Mouse (Mus musculus): Measurements from ENCODE around the gene Msx3.
A peak's percentile ranks its signal among the peaks of the same experiment; 100 is the strongest.

Gene Msx3

DNA sequence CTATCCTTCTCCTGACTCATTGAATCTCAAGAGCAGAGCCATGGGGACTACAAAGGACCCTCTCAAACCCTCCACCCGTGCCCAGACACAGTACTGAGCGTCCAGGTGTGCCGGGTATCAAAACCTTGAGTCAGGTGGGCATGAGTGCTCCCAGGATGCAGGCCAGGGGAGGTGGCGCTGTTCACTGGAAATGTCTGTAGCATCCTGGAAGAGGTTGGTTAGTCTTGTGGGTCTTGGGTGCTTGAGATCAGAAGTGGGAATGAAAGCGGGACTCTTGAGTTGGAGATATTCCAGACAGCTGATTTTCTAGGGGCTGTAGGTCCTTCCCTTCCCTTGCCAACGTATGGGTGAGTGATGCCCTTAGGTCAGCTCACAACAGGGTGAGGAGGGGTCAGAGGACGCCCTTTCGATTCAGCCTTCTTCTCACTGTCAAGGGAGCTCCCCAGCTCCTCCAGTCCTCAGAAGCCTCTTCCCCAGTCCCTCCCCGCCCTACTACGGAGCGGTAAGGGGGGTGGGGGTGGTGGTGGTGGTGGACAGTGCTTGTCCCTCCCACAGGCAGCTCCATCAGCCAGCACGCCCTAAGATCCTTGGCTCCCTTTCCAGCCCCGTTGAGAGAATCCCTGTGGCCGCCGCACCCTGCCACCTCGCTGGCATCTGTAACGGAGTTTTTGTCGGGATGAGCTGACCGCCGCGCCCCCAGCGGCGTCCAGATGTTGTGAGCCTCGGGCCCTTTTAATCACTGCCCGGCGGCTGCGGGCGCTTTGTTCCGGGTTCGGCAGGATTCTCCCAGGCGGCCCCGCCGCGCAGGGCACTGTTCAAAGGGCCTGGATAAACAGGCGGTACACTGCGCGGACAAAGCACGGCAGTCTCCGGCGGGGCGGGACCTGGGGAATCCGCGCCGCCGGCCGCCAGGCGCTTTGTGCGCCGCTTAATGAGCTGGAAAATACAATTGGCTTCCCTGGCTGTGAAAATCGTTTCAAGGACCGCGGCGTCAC is 8.8 kb upstream of the Msx3 start:
- DNase-seq (ENCODE audit: low read depth, low spot score) = no peak

- no peak for DNase-seq (ENCODE audit: low read depth, low spot score)
Measured at GRCm38 (mm10) chr7:140054124-140054523, 5.2 kb upstream of the Msx3 start.

GRCm38 (mm10) chr7:140049115-140049689 is 313 bp upstream of the Msx3 start:
- no peak for DNase-seq (ENCODE audit: low read depth, low spot score)

DNA sequence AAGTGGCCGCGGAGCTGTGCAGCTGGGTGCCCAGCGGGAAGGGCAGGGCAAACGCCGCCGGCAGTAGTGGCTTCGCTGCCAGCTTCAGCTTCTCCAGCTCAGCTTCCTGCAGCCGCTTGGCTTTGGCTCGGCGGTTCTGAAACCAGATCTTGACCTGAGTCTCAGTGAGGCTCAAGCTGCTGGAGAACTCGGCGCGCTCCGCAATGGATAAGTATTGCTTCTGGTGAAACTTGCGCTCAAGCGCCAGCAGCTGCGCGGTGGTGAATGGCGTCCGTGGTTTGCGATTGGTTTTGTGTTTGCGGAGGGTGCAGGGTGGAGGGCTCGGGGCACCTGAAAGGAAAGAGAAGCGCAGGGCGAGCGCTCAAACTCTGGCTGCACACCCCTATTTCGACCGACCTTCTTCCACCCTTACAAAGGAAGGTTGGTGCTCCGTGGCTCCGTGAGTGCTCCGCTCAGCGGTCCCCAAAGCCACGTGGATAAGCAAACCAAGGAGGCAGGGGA is 1.0 kb downstream of the Msx3 start:
- DNase-seq (ENCODE audit: low read depth, low spot score) = no peak

GRCm38 (mm10) chr7:140045546-140045945 is 3.3 kb downstream of the Msx3 start:
- no peak for DNase-seq (ENCODE audit: low read depth, low spot score)

- no peak for DNase-seq (ENCODE audit: low read depth, low spot score)
Measured at GRCm38 (mm10) chr7:140042728-140043127, 6.2 kb downstream of the Msx3 start.

GRCm38 (mm10) chr7:140037171-140037555 is 11.7 kb downstream of the Msx3 start:
- DNase-seq (ENCODE audit: low read depth, low spot score) = no peak

DNA sequence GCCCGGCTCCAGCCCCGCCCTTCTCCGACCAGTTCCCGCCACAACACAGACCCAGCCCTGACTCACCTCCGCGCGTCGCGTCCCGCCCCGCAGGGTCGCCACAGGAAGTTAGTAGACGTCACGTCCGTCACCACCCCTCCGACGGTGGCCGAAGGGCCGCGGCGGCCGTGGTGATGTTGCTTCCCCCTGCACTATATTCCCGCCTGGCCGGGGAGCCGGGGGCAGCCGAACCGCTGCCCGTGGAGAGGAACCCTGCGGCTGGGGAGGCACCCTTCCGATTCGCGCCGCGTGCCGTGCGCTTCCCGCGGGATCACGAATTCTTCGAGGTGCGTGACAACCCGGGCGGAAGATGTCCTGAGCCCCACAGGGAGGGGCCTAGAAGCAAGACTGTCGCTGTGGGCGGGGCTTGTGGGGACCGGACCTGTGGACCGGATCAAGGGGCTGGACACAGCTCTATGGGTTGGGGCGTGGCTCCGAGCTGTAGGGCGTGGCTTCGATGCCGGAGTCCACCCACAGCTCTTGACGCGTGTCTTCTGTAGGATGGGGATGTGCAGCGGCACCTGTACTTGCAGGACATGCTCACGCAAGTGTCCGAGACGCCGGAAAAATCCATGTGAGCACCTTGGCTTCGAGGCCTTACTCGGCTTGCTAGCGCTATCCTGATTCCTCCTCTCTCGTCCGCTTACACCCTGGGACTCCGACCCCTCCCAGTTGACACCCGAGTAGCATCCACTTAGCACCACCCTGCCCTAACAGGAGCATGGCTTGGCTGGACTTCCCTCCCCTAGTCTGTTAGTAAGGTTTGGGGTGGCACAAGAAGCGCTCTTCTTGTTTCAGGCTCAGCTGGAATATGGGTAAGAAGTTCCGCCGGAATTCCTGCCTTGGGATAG is 12.4 kb downstream of the Msx3 start, which contains the start of the genes Zfp511 and Tubgcp2:
Gene Zfp511 (plus strand): TSS at position 111 of the 890 bp plus-strand sequence.
Gene Tubgcp2 (minus strand): TSS at position 389 of the 890 bp plus-strand sequence.
- peak; percentile 99 for DNase-seq (ENCODE audit: low read depth, low spot score)

GRCm38 (mm10) chr7:140035456-140035855 is 13.4 kb downstream of the Msx3 start:
- DNase-seq (ENCODE audit: low read depth, low spot score) = no peak

DNA sequence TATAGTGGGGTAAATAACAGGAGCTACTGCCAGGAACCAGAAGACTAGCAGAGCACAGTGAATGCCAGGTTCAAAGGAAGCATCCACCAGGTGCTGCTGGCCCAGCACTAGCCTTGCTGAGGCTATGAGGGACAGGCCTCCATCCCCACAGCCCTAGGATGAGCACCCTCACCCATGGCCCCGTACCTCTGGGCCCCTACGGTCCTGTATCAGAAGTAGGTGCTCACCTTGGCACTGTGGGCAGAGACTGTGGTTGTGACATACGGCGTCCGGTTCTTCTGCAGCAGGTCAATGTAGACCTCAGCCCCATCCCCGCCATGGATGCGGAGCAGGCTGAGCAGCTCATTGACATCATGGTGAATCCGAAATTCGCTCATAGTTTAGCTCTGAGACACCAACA is 15.5 kb downstream of the Msx3 start:
- no peak for DNase-seq (ENCODE audit: low read depth, low spot score)

GRCm38 (mm10) chr7:140032366-140032765 is 16.5 kb downstream of the Msx3 start:
- no peak for DNase-seq (ENCODE audit: low read depth, low spot score)

GRCm38 (mm10) chr7:140031771-140032170 is 17.1 kb downstream of the Msx3 start:
- DNase-seq (ENCODE audit: low read depth, low spot score) = no peak

- DNase-seq (ENCODE audit: low read depth, low spot score) = no peak
Measured at GRCm38 (mm10) chr7:140011336-140011735, 37.6 kb downstream of the Msx3 start.

GRCm38 (mm10) chr7:140007781-140008180 is 41.1 kb downstream of the Msx3 start:
- DNase-seq (ENCODE audit: low read depth, low spot score) = no peak

GRCm38 (mm10) chr7:140006861-140007611 is 41.9 kb downstream of the Msx3 start:
- no peak for DNase-seq (ENCODE audit: low read depth, low spot score)

DNA sequence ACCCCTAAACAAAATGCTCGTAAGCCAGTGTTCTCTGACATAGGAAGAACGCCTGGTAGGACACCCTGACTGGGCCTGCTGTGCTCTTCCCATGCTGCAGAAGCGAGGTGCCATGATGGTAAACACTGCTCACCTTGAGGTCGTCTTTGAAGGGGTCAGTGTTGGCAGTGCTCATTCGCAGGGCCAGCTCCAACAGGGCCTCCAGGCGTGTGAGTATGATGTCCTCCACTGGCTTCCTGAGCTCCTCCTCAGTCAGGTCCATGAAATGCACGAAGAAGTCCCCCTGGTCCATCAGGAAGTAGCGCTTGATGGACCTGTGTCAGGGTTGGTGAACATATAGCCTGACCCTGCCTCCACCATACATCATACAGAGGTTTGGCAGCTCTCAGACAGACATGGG is 44.2 kb downstream of the Msx3 start:
- DNase-seq (ENCODE audit: low read depth, low spot score) = no peak

- no peak for DNase-seq (ENCODE audit: low read depth, low spot score)
Measured at GRCm38 (mm10) chr7:140001086-140001740, 47.7 kb downstream of the Msx3 start.

- no peak for DNase-seq (ENCODE audit: low read depth, low spot score)
Measured at GRCm38 (mm10) chr7:139998691-139999350, 50.1 kb downstream of the Msx3 start.
